Mouse (Mus musculus): ENCODE measurements around the gene Slc29a2.
"Not testable (repeated sequence)": the region's sequence is repeated elsewhere in the genome, so short reads cannot be mapped to it uniquely, and the experiment has no call there.

The Slc29a2 gene

GRCm38 (mm10) chr19:5023621-5024479 lies at the start of gene Slc29a2:
Slc29a2 (plus strand) TSS chr19:5023860.
- Histone ChIP-seq H3K36me3 (ENCODE audit: control insufficient read depth, insufficient read depth, low read length, poor library complexity, severe bottlenecking) (no peaks in the 10 kb centered on the region), H3K27me3 (ENCODE audit: control insufficient read depth, insufficient read depth, low read length, poor library complexity, severe bottlenecking) (no peaks in the 10 kb centered on the region)
- peak; percentile 88 for DNase-seq (ENCODE audit: low read depth, low spot score)

DNA sequence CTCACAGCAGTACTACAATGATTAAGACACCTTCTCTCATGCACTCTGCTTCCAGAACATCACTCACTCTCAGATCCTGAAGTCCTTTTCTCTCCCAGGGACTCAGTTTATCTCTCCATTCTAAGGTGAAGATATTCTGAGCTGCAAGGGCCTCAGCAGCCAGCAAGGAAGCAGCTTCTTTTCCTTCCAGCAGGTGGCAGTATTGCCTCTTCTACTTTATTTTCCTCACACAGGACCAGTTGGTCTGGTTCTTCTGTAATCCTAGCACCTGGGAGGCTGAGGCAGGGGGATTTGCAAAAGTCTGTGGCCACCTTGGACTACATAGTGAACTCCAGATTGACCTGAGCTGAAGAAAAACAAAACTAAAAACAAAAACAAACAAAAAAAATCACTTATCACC lies 41.9 kb upstream of the Slc29a2 start:
- Histone ChIP-seq H3K36me3 (ENCODE audit: control insufficient read depth, insufficient read depth, low read length, poor library complexity, severe bottlenecking) (no peaks in the 10 kb centered on the region), H3K27me3 (ENCODE audit: control insufficient read depth, insufficient read depth, low read length, poor library complexity, severe bottlenecking) (no peaks in the 10 kb centered on the region)
- DNase-seq (ENCODE audit: low read depth, low spot score): peak; percentile 77

DNA sequence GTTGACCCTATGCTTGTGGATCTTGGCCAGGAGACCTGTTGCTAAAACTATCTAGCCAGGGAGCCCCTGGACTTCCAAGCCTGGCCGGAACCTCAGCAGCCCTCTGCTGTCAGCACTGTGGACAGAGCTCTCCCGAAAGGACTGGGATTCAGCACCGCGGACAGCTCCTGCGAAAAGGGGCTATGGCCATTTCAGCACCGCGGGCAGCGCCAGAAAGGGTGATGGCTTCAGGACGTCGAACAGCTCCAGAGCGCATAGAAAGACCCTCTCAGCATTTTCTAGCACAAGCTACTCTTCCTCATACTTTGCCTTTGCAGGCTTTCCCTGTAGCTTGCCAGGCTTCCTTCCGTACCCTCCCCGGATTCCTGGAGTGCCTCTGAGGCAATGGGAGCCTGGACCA lies 34.6 kb upstream of the Slc29a2 start:
- H3K36me3 ChIP-seq (ENCODE audit: control insufficient read depth, insufficient read depth, low read length, poor library complexity, severe bottlenecking): no peaks in the 10 kb centered on the region
- no peaks in the 10 kb centered on the region; the same call in 1 of the 2 replicates for H3K27me3 ChIP-seq (ENCODE audit: control insufficient read depth, insufficient read depth, low read length, poor library complexity, severe bottlenecking)
- DNase-seq (ENCODE audit: low read depth, low spot score): peak; percentile 75

GRCm38 (mm10) chr19:4989434-4990255 lies 34.0 kb upstream of the Slc29a2 start:
- Histone ChIP-seq H3K27me3 (ENCODE audit: control insufficient read depth, insufficient read depth, low read length, poor library complexity, severe bottlenecking) (no peaks in the 10 kb centered on the region; the same call in 1 of the 2 replicates), H3K36me3 (ENCODE audit: control insufficient read depth, insufficient read depth, low read length, poor library complexity, severe bottlenecking) (no peaks in the 10 kb centered on the region)
- DNase-seq (ENCODE audit: low read depth, low spot score): no peak

DNA sequence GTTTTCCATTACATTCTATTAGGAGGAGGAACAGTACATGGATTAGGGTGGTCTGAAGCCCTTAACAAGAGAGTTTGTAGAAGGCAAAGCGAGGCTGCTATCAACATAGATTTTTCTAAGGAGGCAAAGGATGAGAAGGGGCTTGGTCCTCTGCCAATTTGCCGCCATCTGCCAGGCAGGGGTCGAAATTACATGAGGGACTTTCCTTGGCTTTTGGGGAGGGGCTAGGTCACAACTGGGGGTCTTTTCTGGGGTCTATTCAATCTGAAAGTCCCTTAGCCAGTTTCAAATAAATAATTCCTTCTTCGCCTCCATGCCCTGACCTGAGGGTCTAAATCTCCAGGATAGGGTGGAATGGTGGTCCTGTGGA lies 33.4 kb upstream of the Slc29a2 start, which contains the start of gene Npas4:
Npas4 (minus strand) TSS at position 61 of the 370 bp plus-strand sequence.
- no peak for DNase-seq (ENCODE audit: low read depth, low spot score)
- Histone ChIP-seq H3K27me3 (ENCODE audit: control insufficient read depth, insufficient read depth, low read length, poor library complexity, severe bottlenecking) (no peaks in the 10 kb centered on the region; the same call in 1 of the 2 replicates), H3K36me3 (ENCODE audit: control insufficient read depth, insufficient read depth, low read length, poor library complexity, severe bottlenecking) (no peaks in the 10 kb centered on the region)

DNA sequence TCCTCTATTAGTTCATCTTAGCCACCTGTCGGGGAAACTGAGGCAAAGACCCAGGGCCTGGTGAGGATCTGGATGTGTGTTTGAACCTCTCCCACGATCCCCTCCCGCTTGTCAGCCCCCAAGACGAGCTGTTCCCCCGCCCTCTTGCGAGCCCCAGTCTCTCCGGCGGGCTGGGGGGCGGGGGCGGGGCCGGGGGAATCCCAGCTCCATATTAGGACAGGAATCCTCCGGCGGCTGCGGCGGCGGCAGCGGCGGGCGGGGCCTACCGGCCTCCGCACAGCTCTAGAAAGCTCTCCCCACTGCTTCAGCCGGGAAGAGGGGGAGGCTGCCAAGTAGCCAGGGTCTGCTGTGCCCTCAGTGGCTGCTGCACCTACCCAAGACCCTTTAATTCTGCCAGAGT lies 32.9 kb upstream of the Slc29a2 start:
- no peak for DNase-seq (ENCODE audit: low read depth, low spot score)
- Histone ChIP-seq H3K27me3 (ENCODE audit: control insufficient read depth, insufficient read depth, low read length, poor library complexity, severe bottlenecking) (no peaks in the 10 kb centered on the region; the same call in 1 of the 2 replicates), H3K36me3 (ENCODE audit: control insufficient read depth, insufficient read depth, low read length, poor library complexity, severe bottlenecking) (no peaks in the 10 kb centered on the region)

DNA sequence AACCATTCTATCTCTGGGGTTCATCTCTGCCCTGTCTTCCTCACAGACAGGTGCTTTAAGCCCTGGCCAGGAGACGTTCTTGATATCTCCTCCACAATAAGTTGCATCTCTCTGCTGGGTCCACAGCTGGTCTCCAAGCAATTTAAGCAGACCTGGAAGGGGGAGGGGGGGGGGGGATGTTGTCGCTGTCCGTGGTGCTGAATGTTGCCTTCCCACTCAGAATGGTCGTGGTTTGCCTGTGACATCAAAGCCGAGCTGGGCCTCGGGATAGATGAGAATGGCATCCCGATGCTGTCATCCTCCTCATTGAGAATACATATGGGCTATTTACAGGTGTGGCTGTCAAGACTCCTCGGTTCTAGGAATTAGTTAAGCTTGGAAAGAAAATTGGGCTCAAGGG lies 31.3 kb upstream of the Slc29a2 start:
- peak; percentile 25 for DNase-seq (ENCODE audit: low read depth, low spot score)
- H3K36me3 ChIP-seq (ENCODE audit: control insufficient read depth, insufficient read depth, low read length, poor library complexity, severe bottlenecking): no peaks in the 10 kb centered on the region
- H3K27me3 ChIP-seq (ENCODE audit: control insufficient read depth, insufficient read depth, low read length, poor library complexity, severe bottlenecking): no peaks in the 10 kb centered on the region; the same call in 1 of the 2 replicates

- DNase-seq (ENCODE audit: low read depth, low spot score): peak; percentile 24
- H3K36me3 ChIP-seq (ENCODE audit: control insufficient read depth, insufficient read depth, low read length, poor library complexity, severe bottlenecking): no peaks in the 10 kb centered on the region
- no peaks in the 10 kb centered on the region; the same call in 1 of the 2 replicates for H3K27me3 ChIP-seq (ENCODE audit: control insufficient read depth, insufficient read depth, low read length, poor library complexity, severe bottlenecking)
These were observed 30.8 kb upstream of the Slc29a2 start for GRCm38 (mm10) chr19:4992904-4993303.

GRCm38 (mm10) chr19:4994043-4994442 lies 29.6 kb upstream of the Slc29a2 start:
- Histone ChIP-seq H3K36me3 (ENCODE audit: control insufficient read depth, insufficient read depth, low read length, poor library complexity, severe bottlenecking) (no peaks in the 10 kb centered on the region), H3K27me3 (ENCODE audit: control insufficient read depth, insufficient read depth, low read length, poor library complexity, severe bottlenecking) (no peaks in the 10 kb centered on the region; the same call in 1 of the 2 replicates)
- DNase-seq (ENCODE audit: low read depth, low spot score): no peak

DNA sequence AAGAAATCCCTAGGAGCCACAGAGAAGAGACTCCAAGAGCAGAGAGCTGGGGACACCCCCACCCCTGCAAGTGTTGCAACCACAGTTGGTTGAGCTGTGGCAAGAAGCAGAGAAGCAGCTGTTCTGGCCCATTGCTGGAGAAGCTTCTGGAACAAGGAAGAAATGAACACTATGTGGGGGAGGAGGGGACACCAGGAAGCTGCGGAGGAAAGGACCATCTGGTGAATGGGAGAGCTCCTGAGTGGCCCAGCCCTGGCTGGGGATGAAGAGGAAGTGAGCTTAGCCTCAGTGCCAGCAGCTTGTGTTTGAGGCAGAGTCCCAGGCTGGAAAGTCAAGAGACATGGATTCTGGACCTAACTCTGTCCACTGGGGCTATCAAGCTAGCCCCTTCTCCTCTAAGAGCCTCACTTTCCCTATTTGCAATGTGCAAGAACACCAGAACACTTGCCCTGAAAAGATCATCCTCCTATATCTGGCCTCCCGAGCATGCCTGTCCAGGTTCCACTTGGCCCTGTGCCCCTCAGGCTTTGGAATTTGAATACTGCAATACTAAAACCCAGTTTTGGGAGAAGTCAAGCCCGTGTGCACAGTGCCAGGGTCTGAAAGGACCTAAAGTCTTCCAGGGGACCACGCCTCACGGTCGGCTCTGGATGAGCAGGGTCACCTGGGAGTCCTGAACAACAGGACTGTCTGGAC lies 24.1 kb upstream of the Slc29a2 start:
- H3K36me3 ChIP-seq (ENCODE audit: control insufficient read depth, insufficient read depth, low read length, poor library complexity, severe bottlenecking): no peaks in the 10 kb centered on the region
- no peaks in the 10 kb centered on the region for H3K27me3 ChIP-seq (ENCODE audit: control insufficient read depth, insufficient read depth, low read length, poor library complexity, severe bottlenecking)
- no peak for DNase-seq (ENCODE audit: low read depth, low spot score)

DNA sequence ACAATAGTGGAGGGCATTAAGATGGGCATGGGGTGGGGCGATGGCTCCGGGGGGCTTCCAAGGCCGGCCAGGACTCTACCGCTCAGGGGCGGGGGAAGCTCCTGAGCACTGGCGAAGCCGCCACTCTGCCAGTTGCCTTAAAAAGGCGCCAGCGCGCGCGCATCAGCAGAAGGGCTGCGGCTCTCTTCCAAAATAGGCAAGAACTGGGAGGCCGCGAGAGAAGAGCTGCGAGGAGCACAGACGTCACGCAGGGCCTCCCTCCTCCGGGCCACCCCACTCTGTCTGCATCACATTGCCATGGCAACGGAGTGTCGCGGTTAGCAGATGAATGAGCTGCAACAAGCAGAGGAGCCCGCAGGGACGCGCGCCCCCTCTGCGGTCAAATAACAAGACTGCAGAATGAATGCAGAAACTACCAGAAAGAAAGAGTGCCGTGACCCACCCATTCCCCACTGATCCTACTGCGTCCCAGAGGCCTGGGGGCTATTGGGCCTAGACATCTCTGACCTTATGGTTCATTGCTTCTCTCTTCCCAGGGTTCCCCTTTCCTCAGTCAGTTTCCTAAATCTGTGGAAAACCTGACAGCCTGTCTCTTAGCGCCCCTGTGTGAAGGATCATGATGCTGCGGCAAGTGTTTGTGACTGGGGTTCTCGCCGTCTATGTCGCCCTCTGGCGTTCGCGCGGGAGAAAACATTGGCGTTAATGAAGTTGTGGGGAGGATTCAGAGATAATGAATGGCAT lies 21.8 kb upstream of the Slc29a2 start:
- Histone ChIP-seq H3K27me3 (ENCODE audit: control insufficient read depth, insufficient read depth, low read length, poor library complexity, severe bottlenecking) (no peaks in the 10 kb centered on the region), H3K36me3 (ENCODE audit: control insufficient read depth, insufficient read depth, low read length, poor library complexity, severe bottlenecking) (no peaks in the 10 kb centered on the region)
- DNase-seq (ENCODE audit: low read depth, low spot score): peak; percentile 86

GRCm38 (mm10) chr19:5003644-5004043 lies 20.0 kb upstream of the Slc29a2 start:
- H3K36me3 ChIP-seq (ENCODE audit: control insufficient read depth, insufficient read depth, low read length, poor library complexity, severe bottlenecking); H3K27me3 ChIP-seq (ENCODE audit: control insufficient read depth, insufficient read depth, low read length, poor library complexity, severe bottlenecking): not testable (repeated sequence)
- DNase-seq (ENCODE audit: low read depth, low spot score): peak; percentile 22

- DNase-seq (ENCODE audit: low read depth, low spot score): no peak
- Histone ChIP-seq H3K27me3 (ENCODE audit: control insufficient read depth, insufficient read depth, low read length, poor library complexity, severe bottlenecking) (no peaks in the 10 kb centered on the region), H3K36me3 (ENCODE audit: control insufficient read depth, insufficient read depth, low read length, poor library complexity, severe bottlenecking) (no peaks in the 10 kb centered on the region)
These were observed 18.7 kb upstream of the Slc29a2 start for GRCm38 (mm10) chr19:5004925-5005324.

DNA sequence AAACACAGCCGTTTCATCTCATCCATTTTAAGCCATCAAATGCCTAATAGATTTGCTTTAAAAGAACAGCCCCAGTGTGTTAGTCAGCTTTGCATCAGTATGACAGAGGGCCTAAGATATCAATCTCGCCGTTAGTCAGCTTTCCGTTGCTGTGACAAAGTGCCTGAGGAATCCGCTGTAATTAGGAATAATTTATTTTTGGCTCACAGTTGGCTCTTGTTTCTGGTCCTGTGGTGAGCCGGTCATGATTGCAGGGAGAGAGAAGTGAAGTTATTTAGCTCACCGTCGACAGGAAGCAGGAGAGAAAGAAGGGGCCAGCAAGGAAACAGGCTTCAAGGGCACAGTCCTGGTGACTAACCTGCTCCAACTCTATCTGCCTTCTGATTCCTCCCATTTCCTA lies 10.5 kb upstream of the Slc29a2 start:
- no peaks in the 10 kb centered on the region for H3K36me3 ChIP-seq (ENCODE audit: control insufficient read depth, insufficient read depth, low read length, poor library complexity, severe bottlenecking)
- H3K27me3 ChIP-seq (ENCODE audit: control insufficient read depth, insufficient read depth, low read length, poor library complexity, severe bottlenecking): no peaks in the 10 kb centered on the region
- DNase-seq (ENCODE audit: low read depth, low spot score): no peak

Data from splenic B cell, adult 2 months (primary cell).